Mouse (Mus musculus) CD8-positive naive resting alpha-beta T cell, adult 2 months (primary cell): ENCODE results near the gene Cops7a.

ENCODE experiments used
- DNase-seq, 2 experiments: peaks; one replicate each; pipeline ENCODE4 v3.0.0; 2022; ENCODE audit warnings: low read depth in 2 of 2, low spot score in 2 of 2

Gene Cops7a

GRCm38 (mm10) chr6:124918890-124919627 is 46.3 kb downstream of the Cops7a start:
- DNase-seq, result no peak

GRCm38 (mm10) chr6:124918331-124918690 is 47.0 kb downstream of the Cops7a start:
- DNase-seq, result no peak

GRCm38 (mm10) chr6:124917518-124918330 is 47.6 kb downstream of the Cops7a start:
- no peak for DNase-seq

GRCm38 (mm10) chr6:124916695-124917517 is 48.4 kb downstream of the Cops7a start:
- peak; percentile 81 to 82 for DNase-seq

GRCm38 (mm10) chr6:124915942-124916694 is 49.2 kb downstream of the Cops7a start:
- no peak for DNase-seq

GRCm38 (mm10) chr6:124915160-124915941 is 50.0 kb downstream of the Cops7a start:
- DNase-seq, result no peak

- no peak for DNase-seq
These were observed 50.8 kb downstream of the Cops7a start for GRCm38 (mm10) chr6:124914511-124914910.

GRCm38 (mm10) chr6:124913721-124914285 is 51.5 kb downstream of the Cops7a start:
- no peak for DNase-seq

GRCm38 (mm10) chr6:124913214-124913613 is 52.1 kb downstream of the Cops7a start:
- no peak for DNase-seq

GRCm38 (mm10) chr6:124911533-124912218 is 53.7 kb downstream of the Cops7a start, which contains the start of gene Lag3:
Gene Lag3 (minus strand): TSS chr6:124911705.
- no peak for DNase-seq

GRCm38 (mm10) chr6:124910032-124910431 is 55.3 kb downstream of the Cops7a start:
- DNase-seq, result no peak
